Mouse (Mus musculus) c-Kit-positive CD71-negative TER-119-negative erythroid progenitor cells, embryonic 14.5 days (primary cell): ENCODE data around the gene Wipi2.

Experiments used
- DNase-seq: peaks from one replicate; pipeline ENCODE4 v3.0.0-alpha.2; 2013; ENCODE audit warnings: low read depth

Wipi2 gene

GRCm38 (mm10) chr5:142627398-142627797 is at the start of gene Wipi2:
Wipi2 (plus strand) TSS chr5:142627698.
- DNase-seq, result no peak

GRCm38 (mm10) chr5:142578192-142578591 is 49.3 kb upstream of the Wipi2 start:
- DNase-seq, result no peak

- DNase-seq, result peak; percentile 39
These were observed 46.0 kb upstream of the Wipi2 start for GRCm38 (mm10) chr5:142581517-142581916.

- DNase-seq, result no peak
These were observed 43.8 kb upstream of the Wipi2 start for GRCm38 (mm10) chr5:142583616-142584126.

- no peak for DNase-seq
These were observed 36.4 kb upstream of the Wipi2 start for GRCm38 (mm10) chr5:142590953-142591616.

GRCm38 (mm10) chr5:142595698-142596097 is 31.8 kb upstream of the Wipi2 start:
- DNase-seq, result no peak

GRCm38 (mm10) chr5:142596723-142597122 is 30.8 kb upstream of the Wipi2 start:
- DNase-seq, result no peak

GRCm38 (mm10) chr5:142597648-142598390 is 29.7 kb upstream of the Wipi2 start:
- no peak for DNase-seq

- DNase-seq, result no peak
These were observed 23.1 kb upstream of the Wipi2 start for GRCm38 (mm10) chr5:142604379-142604778.

- no peak for DNase-seq
These were observed 22.2 kb upstream of the Wipi2 start for GRCm38 (mm10) chr5:142605288-142605687.

GRCm38 (mm10) chr5:142608259-142608988 is 19.1 kb upstream of the Wipi2 start, which contains the start of gene Mmd2:
Mmd2 (minus strand) TSS chr5:142608800.
- no peak for DNase-seq

- no peak for DNase-seq
These were observed 18.5 kb upstream of the Wipi2 start for GRCm38 (mm10) chr5:142608989-142609325.

GRCm38 (mm10) chr5:142610362-142610761 is 17.1 kb upstream of the Wipi2 start:
- no peak for DNase-seq

GRCm38 (mm10) chr5:142614513-142614912 is 13.0 kb upstream of the Wipi2 start:
- DNase-seq, result no peak

- no peak for DNase-seq
These were observed 11.9 kb upstream of the Wipi2 start for GRCm38 (mm10) chr5:142615638-142616037.

- DNase-seq, result no peak
These were observed 11.2 kb upstream of the Wipi2 start for GRCm38 (mm10) chr5:142616326-142616725.

- no peak for DNase-seq
These were observed 7.6 kb upstream of the Wipi2 start for GRCm38 (mm10) chr5:142619866-142620265.

- no peak for DNase-seq
These were observed 6.1 kb upstream of the Wipi2 start for GRCm38 (mm10) chr5:142621421-142621820.

GRCm38 (mm10) chr5:142622134-142622533 is 5.4 kb upstream of the Wipi2 start:
- DNase-seq, result no peak

GRCm38 (mm10) chr5:142623080-142623479 is 4.4 kb upstream of the Wipi2 start:
- no peak for DNase-seq

GRCm38 (mm10) chr5:142628726-142629662 is 1.5 kb downstream of the Wipi2 start:
- peak; percentile 89 for DNase-seq

GRCm38 (mm10) chr5:142629663-142630025 is 2.1 kb downstream of the Wipi2 start:
- DNase-seq, result no peak
